Comparison of ENCODE assay signal across 8 mouse cellular contexts in genomic region chr4:40774279-40775259, GRCm38 (mm10). TPM values are rescaled to one million over a fixed set of nuclear protein-coding genes. Genes with fewer than 3 reads are reported as not detected.
DNase-seq lines count a peak whose midpoint lies in the region; ATAC-seq and TF ChIP-seq lines count a peak whose summit lies in the region.

No protein-coding gene starts in this region.

- no peaks in the 10 kb centered on the region for H3K9me3 ChIP-seq in hindbrain, embryonic 11.5 days (ENCODE audit: control insufficient read depth, low read length)

- ATAC-seq in frontal cortex, adult (ENCODE audit: low TSS enrichment): peak; percentile 58
- peak; percentile 68 for ATAC-seq in hindbrain, embryonic 11.5 days (ENCODE audit: low FRiP score)

- no peak overlapping the region for H3K27ac ChIP-seq in cerebellum, adult 2 months (ENCODE audit: insufficient read depth, low read length)
- no peak overlapping the region for H3K27ac ChIP-seq in hindbrain, embryonic 11.5 days (ENCODE audit: low read depth, low read length)
- peak overlapping the region; percentile 52 for H3K27ac ChIP-seq in macrophage

- no peak for TF ChIP-seq POLR2A in cerebellum, adult 2 months (IDR thresholded peaks at IDR 0.05; ENCODE audit: borderline replicate concordance, insufficient read depth, low read length)

- WGBS in cerebellum, adult 2 months: 18% methylated on average over 12 of the region's 12 CpGs
- 24% methylated on average over 12 of the region's 12 CpGs for WGBS in hindbrain, embryonic 11.5 days
- 22% methylated on average over 12 of the region's 12 CpGs for WGBS in macrophage (ENCODE audit: missing documents)

- peak; percentile 87 for TF ChIP-seq CTCF in cerebellum, adult 2 months (IDR thresholded peaks at IDR 0.05; ENCODE audit: borderline replicate concordance, insufficient read depth, low read depth, low read length)

- H3K4me1 ChIP-seq in cerebellum, adult 2 months (ENCODE audit: control insufficient read depth, insufficient read depth, low read length): peaks cover 3% of the 10 kb centered on the region; the same call in 1 of the 2 replicates
- no peaks in the 10 kb centered on the region for H3K4me1 ChIP-seq in hindbrain, embryonic 11.5 days (replicated peaks; ENCODE audit: control insufficient read depth, insufficient read depth, low read length)

- H3K9ac ChIP-seq in hindbrain, embryonic 11.5 days (ENCODE audit: low read depth, low read length): no peak overlapping the region

- no peaks in the 10 kb centered on the region for H3K27me3 ChIP-seq in cerebellum, adult 2 months (ENCODE audit: control insufficient read depth, insufficient read depth, low read length)
- no peaks in the 10 kb centered on the region for H3K27me3 ChIP-seq in hindbrain, embryonic 11.5 days (ENCODE audit: control insufficient read depth, insufficient read depth, low read length)

- no peak overlapping the region for H3K4me3 ChIP-seq in cerebellum, adult 2 months (replicated peaks; ENCODE audit: insufficient read depth, low read depth, low read length)
- H3K4me3 ChIP-seq in hindbrain, embryonic 11.5 days (ENCODE audit: low read depth, low read length): no peak overlapping the region
- no peak overlapping the region for H3K4me3 ChIP-seq in macrophage (ENCODE audit: inconsistent target)

- 0 out of 2 replicates have a peak overlapping the region, but pooled peaks have one; percentile 13 for H3K4me2 ChIP-seq in hindbrain, embryonic 11.5 days (replicated peaks; ENCODE audit: low read depth, low read length)

- DNase-seq in Muller cell, postnatal 12 days (ENCODE audit: inconsistent ontology term): peak; percentile 49
- peak; percentile 53 to 60 for DNase-seq in cerebellum, adult 2 months
- DNase-seq in hindbrain, embryonic 11.5 days (ENCODE audit: low spot score): peak; percentile 82
- peak; percentile 24 to 55 for DNase-seq in layer of hippocampus, postnatal 25 days (ENCODE audit: extremely low spot score in 1 of 2, low spot score in 1 of 2)
- peak; percentile 64 to 72 for DNase-seq in right cerebral cortex, adult 2 months (ENCODE audit: low spot score in 2 of 2)
- DNase-seq in urinary bladder, postnatal 14 days (ENCODE audit: low spot score): peak; percentile 87

- H3K36me3 ChIP-seq in hindbrain, embryonic 11.5 days (ENCODE audit: control insufficient read depth, insufficient read depth, low read length): no peaks in the 10 kb centered on the region
- H3K36me3 ChIP-seq in macrophage (ENCODE audit: inconsistent target): no peaks in the 10 kb centered on the region

- no peaks in the 10 kb centered on the region for H3K79me2 ChIP-seq in macrophage (ENCODE audit: inconsistent target)

RNA-seq across cellular contexts. Expression of gene Smu1, which starts 16.8 kb away (rescaled TPM):
- polyA plus RNA-seq in cerebellum, adult 2 months (2012; rRNA removed): 57.0 and 57.8 TPM in 2 replicates
- 172 and 191 TPM in 2 replicates for polyA plus RNA-seq in hindbrain, embryonic 11.5 days (2014; fragmentation: Nextera tagmentation; extraction: Ambion mirVana)
- total RNA-seq in layer of hippocampus, postnatal 25 days (2021): 10 to 100 TPM; 45.3 to 52.6 TPM
- 100 to 1,000 TPM in 1 of 26 experiments, 10 to 100 TPM in 25; 44.2 to 103 (median 70.6) TPM for total RNA-seq in macrophage (2018; cell fraction: chromatin; rRNA removed)
- 10 to 100 TPM; 41.5 to 57.7 (median 47.7) TPM for total RNA-seq in macrophage (2018; cell fraction: cytosol; rRNA removed)
- total RNA-seq in macrophage (2018; cell fraction: nucleus; rRNA removed): 10 to 100 TPM; 35.4 to 81.4 (median 51.4) TPM
- 43.2 to 57.4 TPM (median 46.9 TPM) in 3 replicates for polyA plus RNA-seq in macrophage (2018)

RNA-seq across cellular contexts. Expression of gene Dnaja1, which starts 52.6 kb away (rescaled TPM):
- 83.7 and 93.0 TPM in 2 replicates for polyA plus RNA-seq in cerebellum, adult 2 months (2012; rRNA removed)
- 691 and 740 TPM in 2 replicates for polyA plus RNA-seq in hindbrain, embryonic 11.5 days (2014; fragmentation: Nextera tagmentation; extraction: Ambion mirVana)
- 100 to 1,000 TPM; 314 to 349 TPM for total RNA-seq in layer of hippocampus, postnatal 25 days (2021)
- 100 to 1,000 TPM in 25 of 26 experiments, 10 to 100 TPM in 1; 100.0 to 336 (median 180) TPM for total RNA-seq in macrophage (2018; cell fraction: chromatin; rRNA removed)
- 100 to 1,000 TPM; 110 to 274 (median 216) TPM for total RNA-seq in macrophage (2018; cell fraction: cytosol; rRNA removed)
- 100 to 1,000 TPM; 113 to 276 (median 191) TPM for total RNA-seq in macrophage (2018; cell fraction: nucleus; rRNA removed)
- polyA plus RNA-seq in macrophage (2018): 166 to 355 TPM (median 180 TPM) in 3 replicates
